Mouse (Mus musculus): ENCODE results near the gene Atxn1.

DNA sequence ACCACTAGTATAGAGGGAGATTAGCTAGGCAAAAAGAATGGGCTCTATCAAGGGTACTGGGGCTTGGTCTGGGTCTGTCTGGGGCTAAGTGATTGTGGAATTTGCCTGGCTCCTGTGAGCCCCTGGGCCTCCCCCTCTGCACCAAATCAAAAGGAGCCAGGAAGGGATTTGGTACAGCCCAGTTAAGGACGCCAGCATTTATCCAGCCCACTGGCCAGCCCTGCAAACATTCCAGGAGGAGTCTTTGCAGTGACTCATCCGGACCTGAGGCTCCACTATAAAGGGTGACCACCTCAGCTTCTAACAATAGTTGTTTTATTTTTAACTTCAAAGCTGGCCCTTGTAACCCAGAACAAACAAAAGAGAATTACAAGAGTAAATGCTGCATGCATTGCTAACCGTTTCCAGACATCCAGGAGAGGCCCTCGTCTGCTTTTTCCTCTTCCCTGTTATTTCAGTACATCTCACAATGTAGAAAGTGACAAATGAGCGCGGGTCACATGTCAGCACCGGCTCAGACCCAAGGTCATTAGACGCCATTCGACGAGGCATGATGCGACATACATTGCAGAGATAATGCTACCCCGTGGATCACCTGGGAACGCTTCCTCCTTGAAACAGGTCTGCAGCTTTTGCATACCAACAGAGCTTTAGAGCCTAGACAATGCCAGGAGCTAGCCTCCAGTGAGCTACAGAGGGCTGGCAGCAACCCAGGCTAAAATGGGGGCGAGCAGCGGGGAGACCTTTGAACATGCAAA, 144.2 kb downstream of the Atxn1 start:
- TF ChIP-seq CTCF (IDR thresholded peaks at IDR 0.05; ENCODE audit: extremely low read depth, insufficient read length, insufficient replicate concordance, low read depth, low read length) = no peak
- no peak for TF ChIP-seq POLR2A (IDR thresholded peaks at IDR 0.05; ENCODE audit: low read depth, low read length)
